Comparison of ENCODE assay signal across 22 mouse cellular contexts in the genomic region with DNA sequence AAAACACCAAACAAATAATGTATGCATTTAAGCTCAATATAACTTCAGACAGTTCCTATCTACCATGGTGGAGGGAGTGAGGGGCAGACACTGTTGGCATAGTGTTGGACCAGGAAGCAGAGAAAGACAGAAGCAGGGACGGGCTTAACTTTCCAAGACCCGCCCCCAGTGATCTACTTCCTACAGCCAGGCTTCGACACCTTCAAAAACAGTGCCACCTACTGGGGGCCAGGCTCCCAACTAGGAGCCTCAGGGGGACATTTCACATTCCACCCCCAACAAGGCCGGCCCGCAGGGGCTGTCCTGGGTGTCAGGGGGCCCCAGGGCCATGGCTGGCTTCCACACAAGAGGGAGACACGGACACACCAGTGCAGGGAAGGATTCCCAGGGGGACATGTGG. TPM values are rescaled to one million over a fixed set of nuclear protein-coding genes. Genes with fewer than 3 reads are reported as not detected.
DNase-seq lines count a peak whose midpoint lies in the region; ATAC-seq and TF ChIP-seq lines count a peak whose summit lies in the region.
"Had no signal": no experiment of that assay in that cellular context is flagged by ENCODE, and none has a peak within 500 bp of the region (broad histone marks: within the 10 kb centered on the region; RNA-seq: fewer than 3 reads in every experiment).

No protein-coding gene starts in this region.

- no peak overlapping the region for H3K4me2 ChIP-seq in intestine, postnatal 0 days (replicated peaks; ENCODE audit: low read depth)
- H3K4me2 ChIP-seq in intestine, embryonic 15.5 days (replicated peaks) = no peak overlapping the region
- no peak overlapping the region for H3K4me2 ChIP-seq in midbrain, embryonic 11.5 days
- no peak overlapping the region for H3K4me2 ChIP-seq in midbrain, embryonic 16.5 days (ENCODE audit: low read length)
- H3K4me2 ChIP-seq: embryonic facial prominence, embryonic 13.5 days; forebrain, embryonic 12.5 days; heart, embryonic 11.5 days; heart, embryonic 15.5 days; hindbrain, embryonic 15.5 days had no signal

- peak; percentile 38; the same call in 1 of the 2 replicates for TF ChIP-seq CTCF in intestine, postnatal 0 days (IDR thresholded peaks at IDR 0.05; ENCODE audit: low read depth)
- peak in 2 of 3 experiments; percentile 42 to 54; a peak in 5 of 6 replicates for TF ChIP-seq CTCF in MEL (IDR thresholded peaks at IDR 0.05 in 2 of 3, conservative IDR thresholded peaks at IDR 0.05 in 1 of 3; ENCODE audit: control insufficient read depth in 1 of 3, insufficient read depth in 1 of 3, low read depth in 2 of 3, low read length in 3 of 3, poor library complexity in 1 of 3, severe bottlenecking in 1 of 3)

- H3K9me3 ChIP-seq in intestine, postnatal 0 days (ENCODE audit: control insufficient read depth) = no peaks in the 10 kb centered on the region
- H3K9me3 ChIP-seq in intestine, embryonic 15.5 days = no peaks in the 10 kb centered on the region
- H3K9me3 ChIP-seq in midbrain, embryonic 11.5 days (ENCODE audit: control insufficient read depth, low read length) = no peaks in the 10 kb centered on the region
- no peaks in the 10 kb centered on the region for H3K9me3 ChIP-seq in midbrain, embryonic 16.5 days (replicated peaks; ENCODE audit: control insufficient read depth, low read length, poor library complexity, severe bottlenecking)
- H3K9me3 ChIP-seq in MEL (replicated peaks; ENCODE audit: insufficient read depth, low read length) = no peaks in the 10 kb centered on the region
- H3K9me3 ChIP-seq: embryonic facial prominence, embryonic 13.5 days; heart, embryonic 15.5 days; hindbrain, embryonic 15.5 days had no signal

- TF ChIP-seq RAD21 in MEL (IDR thresholded peaks at IDR 0.05; ENCODE audit: low read depth, low read length) = no peak

- no peak overlapping the region for H3K9ac ChIP-seq in intestine, postnatal 0 days (ENCODE audit: low read depth, low read length)
- H3K9ac ChIP-seq in intestine, embryonic 15.5 days = no peak overlapping the region
- H3K9ac ChIP-seq in midbrain, embryonic 11.5 days (ENCODE audit: low read length) = no peak overlapping the region
- H3K9ac ChIP-seq in midbrain, embryonic 16.5 days (ENCODE audit: low read depth, low read length) = no peak overlapping the region
- H3K9ac ChIP-seq in MEL (ENCODE audit: control insufficient read depth, low read depth, low read length, poor library complexity, severe bottlenecking) = no peak overlapping the region
- H3K9ac ChIP-seq: embryonic facial prominence, embryonic 13.5 days; forebrain, embryonic 12.5 days; heart, embryonic 15.5 days; hindbrain, embryonic 15.5 days had no signal

- DNase-seq in midbrain, embryonic 11.5 days (ENCODE audit: low spot score, missing footprints) = peak; percentile 73
- DNase-seq in MEL (ENCODE audit: low read depth, low spot score) = peak; percentile 54
- no peak for DNase-seq in testis, postnatal 10 days (ENCODE audit: low spot score)
- DNase-seq: adrenal gland, adult 2 months; adrenal gland, postnatal 25 days; cerebellum, adult 18-20 months; cerebellum, adult 9-11 months; cerebellum, postnatal 36 days; gastrocnemius, postnatal 14 days; heart, adult 2 months; heart, postnatal 14 days had no signal

- no peak overlapping the region for H3K4me3 ChIP-seq in intestine, postnatal 0 days (ENCODE audit: low read depth, low read length)
- H3K4me3 ChIP-seq in intestine, embryonic 15.5 days (replicated peaks) = no peak overlapping the region
- H3K4me3 ChIP-seq in midbrain, embryonic 11.5 days (ENCODE audit: low read depth, low read length) = no peak overlapping the region
- no peak overlapping the region for H3K4me3 ChIP-seq in midbrain, embryonic 16.5 days (ENCODE audit: low read depth, low read length)
- H3K4me3 ChIP-seq in MEL (ENCODE audit: control insufficient read depth in 1 of 2, insufficient read depth in 1 of 2, low read depth in 2 of 2, low read length in 2 of 2) = no peak overlapping the region
- H3K4me3 ChIP-seq: embryonic facial prominence, embryonic 13.5 days; forebrain, embryonic 12.5 days; heart, adult 2 months; heart, embryonic 15.5 days; hindbrain, embryonic 15.5 days had no signal

- no peaks in the 10 kb centered on the region for H3K36me3 ChIP-seq in intestine, postnatal 0 days (ENCODE audit: control insufficient read depth, insufficient read depth)
- no peaks in the 10 kb centered on the region for H3K36me3 ChIP-seq in intestine, embryonic 15.5 days
- H3K36me3 ChIP-seq in midbrain, embryonic 11.5 days (ENCODE audit: control insufficient read depth, insufficient read depth, low read length) = no peaks in the 10 kb centered on the region
- no peaks in the 10 kb centered on the region for H3K36me3 ChIP-seq in midbrain, embryonic 16.5 days (ENCODE audit: control insufficient read depth, insufficient read depth, low read length)
- peaks cover 0 to 16% of the 10 kb centered on the region in 2 experiments; a peak in 2 of 4 replicates for H3K36me3 ChIP-seq in MEL (ENCODE audit: control insufficient read depth in 1 of 2, insufficient read depth in 2 of 2, low read length in 2 of 2)
- H3K36me3 ChIP-seq: embryonic facial prominence, embryonic 13.5 days; forebrain, embryonic 12.5 days; heart, embryonic 15.5 days; hindbrain, embryonic 15.5 days had no signal

- no peak for TF ChIP-seq POLR2A in MEL (IDR thresholded peaks at IDR 0.05; ENCODE audit: control insufficient read depth in 1 of 2, insufficient read depth in 1 of 2, low read depth in 1 of 2, low read length in 2 of 2, poor library complexity in 1 of 2)

- no peaks in the 10 kb centered on the region; the same call in 1 of the 2 replicates for H3K79me2 ChIP-seq in MEL (ENCODE audit: control insufficient read depth, insufficient read depth, low read length, poor library complexity)

- H3K27me3 ChIP-seq in intestine, postnatal 0 days (replicated peaks; ENCODE audit: control insufficient read depth, insufficient read depth, low read length) = no peaks in the 10 kb centered on the region
- H3K27me3 ChIP-seq in intestine, embryonic 15.5 days (replicated peaks) = no peaks in the 10 kb centered on the region
- H3K27me3 ChIP-seq in midbrain, embryonic 11.5 days (ENCODE audit: control insufficient read depth, insufficient read depth, low read length) = no peaks in the 10 kb centered on the region
- no peaks in the 10 kb centered on the region; the same call in 1 of the 2 replicates for H3K27me3 ChIP-seq in midbrain, embryonic 16.5 days (ENCODE audit: control insufficient read depth, insufficient read depth, low read depth, low read length)
- H3K27me3 ChIP-seq in MEL (ENCODE audit: control insufficient read depth in 1 of 2, insufficient read depth in 2 of 2, low read length in 2 of 2) = no peaks in the 10 kb centered on the region
- H3K27me3 ChIP-seq: heart, embryonic 15.5 days had no signal

- H3K27ac ChIP-seq in intestine, postnatal 0 days (ENCODE audit: low read depth, low read length) = no peak overlapping the region
- H3K27ac ChIP-seq in intestine, embryonic 15.5 days = no peak overlapping the region
- no peak overlapping the region for H3K27ac ChIP-seq in midbrain, embryonic 11.5 days (ENCODE audit: low read depth, low read length)
- no peak overlapping the region for H3K27ac ChIP-seq in midbrain, embryonic 16.5 days (ENCODE audit: low read length)
- no peak overlapping the region for H3K27ac ChIP-seq in MEL (ENCODE audit: control insufficient read depth, low read depth, low read length)
- H3K27ac ChIP-seq: embryonic facial prominence, embryonic 13.5 days; forebrain, embryonic 12.5 days; heart, adult 2 months; heart, embryonic 15.5 days; hindbrain, embryonic 15.5 days had no signal

- H3K4me1 ChIP-seq in intestine, postnatal 0 days (replicated peaks; ENCODE audit: control insufficient read depth, insufficient read depth, low read length) = no peaks in the 10 kb centered on the region
- peaks cover 2% of the 10 kb centered on the region; the same call in 1 of the 2 replicates for H3K4me1 ChIP-seq in intestine, embryonic 15.5 days (replicated peaks)
- H3K4me1 ChIP-seq in midbrain, embryonic 11.5 days (ENCODE audit: control insufficient read depth, insufficient read depth, low read length) = no peaks in the 10 kb centered on the region
- peaks cover 7% of the 10 kb centered on the region for H3K4me1 ChIP-seq in midbrain, embryonic 16.5 days (ENCODE audit: control insufficient read depth, insufficient read depth, low read length)
- peaks cover 6 to 25% of the 10 kb centered on the region in 2 experiments for H3K4me1 ChIP-seq in MEL (ENCODE audit: control insufficient read depth in 1 of 2, insufficient read depth in 2 of 2, low read length in 2 of 2)

- no peak for TF ChIP-seq EP300 in MEL (IDR thresholded peaks at IDR 0.05; ENCODE audit: low read depth in 1 of 2, low read length in 2 of 2)

- no peak for ATAC-seq in intestine, postnatal 0 days
- no peak for ATAC-seq in intestine, embryonic 15.5 days
- no peak for ATAC-seq in midbrain, embryonic 11.5 days (ENCODE audit: low FRiP score)
- ATAC-seq in midbrain, embryonic 16.5 days = no peak
- no peak for ATAC-seq in CD4-positive, CD25-positive, alpha-beta regulatory T cell, adult 4 months
- ATAC-seq: forebrain, embryonic 16.5 days; inflammation-experienced regulatory T-cells, adult 6 months had no signal

- WGBS in intestine, postnatal 0 days = 87% methylated on average over 6 of the region's 6 CpGs
- WGBS in intestine, embryonic 15.5 days = 86% methylated on average over 6 of the region's 6 CpGs
- WGBS in midbrain, embryonic 11.5 days = 88% methylated on average over 6 of the region's 6 CpGs
- WGBS in midbrain, embryonic 16.5 days = 86% methylated on average over 6 of the region's 6 CpGs

TF ChIP-seq in MEL, 35 proteins besides CTCF, POLR2A, EP300 and RAD21 (continues in another document):
- TF ChIP-seq CHD2 (IDR thresholded peaks at IDR 0.05; ENCODE audit: low read length) = no peak
- no peak for TF ChIP-seq SIN3A (IDR thresholded peaks at IDR 0.05; ENCODE audit: low read length)
- no peak for TF ChIP-seq MAZ (IDR thresholded peaks at IDR 0.05; ENCODE audit: low read depth, low read length)
- no peak for TF ChIP-seq POLR2AphosphoS5 (IDR thresholded peaks at IDR 0.05; ENCODE audit: borderline replicate concordance, low read depth, low read length)
- no peak for TF ChIP-seq JUND (IDR thresholded peaks at IDR 0.05; ENCODE audit: low read depth, low read length)
- no peak for TF ChIP-seq E2F4 (IDR thresholded peaks at IDR 0.05; ENCODE audit: borderline replicate concordance, low read depth, low read length)
- no peak for TF ChIP-seq NRF1 (IDR thresholded peaks at IDR 0.05; ENCODE audit: insufficient read depth, low read depth, low read length, poor library complexity, severe bottlenecking)

RNA-seq across cellular contexts. Expression of gene Micall2, which starts 39.2 kb away (rescaled TPM):
- 12.8 and 13.0 TPM in 2 replicates for polyA plus RNA-seq in intestine, postnatal 0 days (2015; fragmentation: Nextera tagmentation; extraction: Ambion mirVana)
- 8.3 and 8.4 TPM in 2 replicates for polyA plus RNA-seq in intestine, embryonic 15.5 days (2015; fragmentation: Nextera tagmentation; extraction: Ambion mirVana)
- polyA plus RNA-seq in midbrain, embryonic 11.5 days (2014; fragmentation: Nextera tagmentation; extraction: Ambion mirVana) = 4.3 and 4.9 TPM in 2 replicates
- polyA plus RNA-seq in midbrain, embryonic 16.5 days (2015; fragmentation: Nextera tagmentation; extraction: Ambion mirVana) = 14.7 and 15.2 TPM in 2 replicates
- total RNA-seq in MEL (2012; rRNA removed) = 3.3 and 5.4 TPM in 2 replicates
- 10 to 100 TPM in 1 of 2 experiments, not detected in 1; 17.6 TPM for polyA plus RNA-seq in MEL (2012; ENCODE audit: insufficient read depth in 1 of 2, insufficient read length in 2 of 2, low read depth in 1 of 2, low replicate concordance in 2 of 2, missing spikeins in 1 of 2)
- not detected for polyA plus RNA-seq in CD4-positive, CD25-positive, alpha-beta regulatory T cell, adult 4 months (2017; shearing (Covaris generic))
- polyA plus RNA-seq: inflammation-experienced regulatory T-cells, adult 6 months had no signal
